Mouse (Mus musculus) layer of hippocampus, adult 18-20 months (tissue): Measurements from ENCODE around the gene Serpinb1a. TPM values are rescaled to one million over a fixed set of nuclear protein-coding genes. Genes with fewer than 3 reads are reported as not detected.
A peak's percentile ranks its signal among the peaks of the same experiment; 100 is the strongest.
"Not testable (repeated sequence)": the region's sequence is repeated elsewhere in the genome, so short reads cannot be mapped to it uniquely, and the experiment has no call there.

Source experiments
- DNase-seq, 2 experiments: peaks; one replicate each; pipeline ENCODE4 v3.0.0; 2022; ENCODE audit warnings: low spot score in 2 of 2
- long read RNA-seq: library from polyadenylated mRNA; stranded (forward); transcript quantifications from one replicate; pipeline ENCODE4 v2.0.0, GENCODE M21; 2021
- total RNA-seq, 2 experiments: library from RNA; stranded (reverse); gene quantifications; 2 replicates each; pipeline ENCODE4 v1.2.3; 2021

The Serpinb1a gene
- 1 to 10 TPM; 6.6 to 7.0 TPM for total RNA-seq
- long read RNA-seq, transcript Serpinb1a-201 (7 exons, 1,918 nt): major isoform, 6 of 6 reads
- long read RNA-seq, partial matches to known transcripts: 0 of 6 reads
- long read RNA-seq, other reads (novel, unspliced or antisense): 0 of 6 reads

GRCm38 (mm10) chr13:32850668-32851404 is at the start of gene Serpinb1a:
Gene Serpinb1a (minus strand): TSS chr13:32851185.
- no peak for DNase-seq

- peak in 1 of 2 experiments; percentile 51 for DNase-seq
These were observed 49.7 kb upstream of the Serpinb1a start for GRCm38 (mm10) chr13:32900639-32901038.

GRCm38 (mm10) chr13:32899114-32899513 is 48.1 kb upstream of the Serpinb1a start:
- not testable (repeated sequence) for DNase-seq

DNA sequence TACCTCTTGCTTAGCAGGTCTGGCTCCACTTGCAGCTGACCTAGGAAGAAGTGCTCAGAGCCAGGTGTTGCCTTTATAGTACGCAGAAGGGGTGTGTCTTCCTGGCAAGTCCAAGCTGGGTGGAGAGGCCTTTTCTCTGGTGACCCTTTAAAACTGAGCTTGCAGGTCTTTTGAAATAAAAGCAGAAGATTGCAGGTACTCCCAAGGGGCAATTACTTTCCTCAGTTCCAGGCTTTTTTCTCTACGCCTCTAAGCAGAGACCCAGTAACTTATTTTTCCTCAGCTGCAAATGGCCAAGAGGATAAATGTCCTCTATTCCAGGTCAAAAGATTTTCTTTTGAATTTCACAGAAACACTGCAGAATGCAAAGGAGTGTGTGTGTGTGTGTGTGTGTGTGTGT is 47.1 kb upstream of the Serpinb1a start, which contains the start of gene Serpinb1c:
Gene Serpinb1c (minus strand): TSS at position 101 of the 400 bp plus-strand sequence.
- no peak for DNase-seq

DNA sequence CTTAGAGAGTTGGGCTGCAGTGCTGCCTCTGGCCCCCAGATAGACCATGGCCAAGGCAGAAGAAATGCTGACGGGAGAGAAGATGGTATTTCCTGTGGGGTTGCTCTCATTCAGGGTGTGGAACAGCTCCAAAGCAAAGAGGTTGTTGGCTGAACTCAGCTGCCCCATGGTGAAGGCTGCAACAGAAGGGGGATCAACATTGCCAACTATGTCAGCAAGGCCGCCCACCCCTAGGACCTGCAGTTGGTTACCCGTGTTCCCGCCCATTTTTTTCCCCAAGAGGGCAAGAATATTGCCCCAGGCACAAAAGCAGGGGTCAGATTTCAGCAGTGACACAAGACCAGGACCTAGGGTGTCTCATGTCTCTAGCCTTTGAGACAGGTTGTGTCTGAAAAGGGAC is 45.9 kb upstream of the Serpinb1a start:
- no peak for DNase-seq

DNA sequence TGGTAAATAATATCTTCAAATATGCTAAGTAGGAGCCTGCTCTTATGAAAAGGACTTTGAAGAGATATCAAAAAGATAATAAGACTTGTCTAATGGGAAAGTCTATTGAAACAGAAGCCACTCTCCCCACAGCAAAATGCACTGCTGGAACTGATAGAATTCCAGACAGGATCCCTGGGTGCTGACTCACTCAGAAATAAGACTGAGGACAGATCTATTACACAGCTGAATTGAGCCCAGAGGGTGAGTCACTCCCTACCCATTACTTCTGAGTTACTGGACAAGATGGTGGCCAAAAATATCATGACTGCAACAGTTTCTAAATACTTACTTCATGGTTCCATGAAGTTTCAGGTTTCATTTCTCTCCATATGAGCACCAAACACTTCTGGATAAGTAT is 33.8 kb upstream of the Serpinb1a start:
- DNase-seq: no peak

DNA sequence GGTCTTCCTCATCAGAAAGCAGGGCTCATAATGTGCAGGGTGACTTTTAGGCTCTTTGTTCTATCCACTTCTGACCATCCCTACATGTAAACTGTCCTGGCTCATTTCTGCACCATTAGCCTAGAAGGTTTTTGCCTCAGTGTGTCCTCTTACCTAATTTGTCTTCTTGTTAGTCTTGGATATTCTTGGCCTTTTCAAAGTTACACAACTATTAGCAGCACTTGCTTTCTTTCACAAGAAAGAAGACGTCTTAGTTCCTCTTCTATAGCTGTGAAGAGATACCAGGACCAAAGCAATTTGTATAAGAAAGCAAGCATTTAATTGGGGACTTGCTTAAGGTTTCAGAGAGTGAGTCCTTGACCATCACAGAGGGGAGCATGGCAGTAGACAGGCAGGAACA is 22.9 kb upstream of the Serpinb1a start:
- DNase-seq: no peak

DNA sequence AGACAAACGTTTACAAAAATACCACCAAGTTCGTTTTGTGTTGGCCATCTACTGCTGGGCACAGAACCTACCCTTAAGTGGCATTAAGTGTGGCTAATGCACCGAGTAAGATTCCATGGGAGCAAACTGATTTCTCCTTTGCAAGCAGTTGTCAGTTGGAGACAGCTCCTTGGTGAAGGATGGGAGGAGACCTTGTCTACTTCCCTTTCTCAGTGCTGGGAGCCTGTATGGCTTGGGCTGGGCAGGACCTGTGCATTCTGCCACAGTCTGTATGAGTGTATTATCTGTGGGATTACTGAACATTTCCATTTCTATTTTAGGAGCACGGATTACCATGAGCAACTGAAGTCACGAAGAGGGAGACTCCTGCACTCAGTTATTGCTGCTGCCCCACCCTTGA is 17.9 kb upstream of the Serpinb1a start:
- no peak for DNase-seq

- DNase-seq: not testable (repeated sequence)
These were observed 17.2 kb upstream of the Serpinb1a start for GRCm38 (mm10) chr13:32868233-32868632.

GRCm38 (mm10) chr13:32867030-32867429 is 16.0 kb upstream of the Serpinb1a start:
- no peak for DNase-seq

DNA sequence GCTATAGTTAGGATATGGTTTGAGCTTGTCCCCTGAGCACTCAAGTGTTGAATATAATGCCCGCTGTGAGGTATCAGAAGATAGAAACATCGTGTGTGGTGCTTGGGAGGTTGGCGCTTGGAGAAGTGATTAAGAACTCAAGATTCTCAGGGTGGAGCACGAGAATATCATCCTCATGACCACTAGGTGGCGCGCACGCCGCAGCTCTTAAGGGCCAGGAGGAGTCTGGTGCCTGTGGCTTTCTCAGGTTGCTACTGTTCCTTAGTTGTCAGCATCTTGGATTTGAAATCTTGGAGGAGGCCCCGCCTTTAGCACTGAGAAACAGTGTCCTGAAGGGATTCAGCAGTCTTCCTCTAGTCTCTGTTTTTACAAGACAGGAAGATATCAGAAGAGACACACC is 15.5 kb upstream of the Serpinb1a start:
- DNase-seq: peak; percentile 56 to 78

DNA sequence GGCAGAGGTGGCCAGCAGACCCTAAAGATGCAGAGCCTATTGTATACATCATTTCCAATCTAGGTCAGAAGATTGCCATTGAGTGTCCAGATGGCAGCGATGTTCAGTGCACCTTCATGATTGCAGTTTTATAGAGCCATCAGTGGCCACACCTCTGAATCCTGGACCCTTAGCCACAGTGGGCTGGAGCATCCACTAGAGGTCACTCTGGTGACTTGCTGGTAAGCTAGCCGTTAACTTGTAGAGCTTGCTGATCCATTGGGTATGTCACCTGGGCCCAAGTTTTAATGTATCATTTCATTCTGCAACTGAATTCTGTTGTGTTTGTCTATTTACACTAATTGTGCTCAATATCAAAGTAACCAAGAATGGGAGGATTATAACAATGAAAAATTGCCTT is 14.6 kb upstream of the Serpinb1a start:
- peak in 1 of 2 experiments; percentile 18 for DNase-seq

- DNase-seq: not testable (repeated sequence)
These were observed 13.5 kb upstream of the Serpinb1a start for GRCm38 (mm10) chr13:32864529-32864928.

DNA sequence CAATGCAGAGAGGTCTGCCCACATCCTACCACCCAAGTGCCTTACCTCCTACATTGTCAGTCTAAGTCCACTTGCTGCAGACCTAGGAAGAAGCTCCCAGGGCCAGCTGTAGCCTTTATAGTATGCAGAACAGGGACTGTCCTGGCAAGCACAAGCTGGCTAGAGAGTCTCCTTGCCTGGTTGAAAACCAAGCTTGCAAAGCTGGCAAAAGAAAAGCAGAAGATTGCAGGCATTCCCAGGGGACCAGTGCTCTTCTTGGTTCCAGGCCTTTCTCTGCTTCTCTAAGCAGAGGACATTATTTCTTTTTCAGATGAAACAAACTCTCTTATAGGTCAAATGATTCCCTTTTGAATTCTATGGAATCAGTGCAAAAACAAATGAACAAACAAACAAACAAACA is 12.5 kb upstream of the Serpinb1a start:
- no peak for DNase-seq

DNA sequence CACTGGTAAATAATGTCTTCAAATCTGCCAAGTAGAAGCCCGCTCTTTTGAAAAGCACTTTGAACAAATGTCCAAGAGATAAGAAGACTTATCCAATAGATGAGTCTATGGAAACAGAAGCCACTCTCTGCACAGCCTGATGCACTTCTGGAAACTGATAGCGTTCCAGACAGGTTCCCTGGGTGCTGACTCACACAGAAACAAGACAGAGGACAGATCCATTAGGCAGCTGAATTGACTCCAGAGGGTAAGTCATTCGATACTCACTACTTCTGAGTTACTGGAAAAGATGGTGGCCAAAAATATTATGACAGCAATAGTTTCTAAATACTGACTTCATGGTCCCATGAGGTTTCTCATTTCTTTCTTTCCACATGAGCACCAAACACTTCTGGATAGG is 9.8 kb upstream of the Serpinb1a start:
- no peak for DNase-seq

DNA sequence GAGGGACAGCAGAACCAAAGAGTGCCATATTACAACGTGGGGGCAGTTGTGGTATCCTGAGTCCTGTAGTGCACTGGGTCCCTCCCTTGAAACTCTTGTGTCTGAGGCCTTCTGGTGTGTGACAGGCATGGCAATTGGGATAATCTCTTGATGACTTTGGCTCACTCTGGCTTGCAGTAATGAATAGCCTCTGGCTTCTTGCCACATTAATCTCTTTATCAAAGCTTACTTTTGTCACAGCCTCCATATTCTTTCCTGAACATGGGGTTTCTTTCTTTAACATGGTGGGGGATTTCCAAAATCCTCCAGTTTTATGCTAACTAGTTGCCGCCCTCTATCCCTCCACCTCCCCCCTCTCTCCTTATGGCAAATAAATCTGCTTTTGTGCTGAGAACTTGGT is 2.1 kb upstream of the Serpinb1a start:
- no peak for DNase-seq

DNA sequence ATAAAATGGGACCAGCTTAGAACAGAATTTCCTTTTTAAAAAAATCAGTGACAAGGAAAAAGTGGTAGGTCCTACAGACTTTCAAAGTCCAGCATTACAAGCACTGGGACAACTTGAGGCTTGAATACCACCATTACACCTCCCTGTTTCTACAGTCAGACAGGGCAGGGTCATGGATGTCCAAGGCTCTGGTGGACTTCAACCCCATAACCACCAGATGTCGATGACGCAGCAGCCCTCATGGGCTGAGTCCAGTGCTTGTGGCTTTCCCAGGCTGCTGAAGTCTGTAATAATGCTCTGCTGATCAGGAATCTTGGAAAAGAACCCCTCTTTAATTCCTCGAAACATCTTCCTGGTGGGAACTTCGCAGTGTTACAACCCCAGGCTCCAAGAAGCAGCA is 1.6 kb upstream of the Serpinb1a start:
- DNase-seq: no peak

GRCm38 (mm10) chr13:32851967-32852366 is 982 bp upstream of the Serpinb1a start:
- DNase-seq: peak in 1 of 2 experiments; percentile 62

- DNase-seq: no peak
These were observed 829 bp downstream of the Serpinb1a start for GRCm38 (mm10) chr13:32850156-32850555.

- DNase-seq: no peak
These were observed 1.4 kb downstream of the Serpinb1a start for GRCm38 (mm10) chr13:32849531-32850123.

- DNase-seq: no peak
These were observed 1.9 kb downstream of the Serpinb1a start for GRCm38 (mm10) chr13:32849092-32849491.

DNA sequence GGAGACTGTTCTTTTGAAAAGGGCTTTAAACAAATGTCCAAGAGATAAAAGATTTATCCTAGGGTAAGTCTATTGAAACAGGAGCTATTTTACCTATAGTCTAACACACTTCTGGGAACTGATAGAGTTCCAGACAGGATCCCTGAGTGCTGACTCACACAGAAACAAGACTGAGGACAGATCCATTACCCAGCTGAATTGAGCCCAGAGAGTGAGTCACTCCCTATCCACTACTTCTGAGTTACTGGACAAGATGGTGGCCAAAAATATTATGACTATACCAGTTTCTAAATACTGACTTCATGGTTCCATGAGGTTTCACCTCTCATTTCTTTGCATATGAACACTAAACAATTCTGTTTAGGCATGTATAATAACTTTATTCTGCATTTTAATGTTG is 4.8 kb downstream of the Serpinb1a start:
- no peak for DNase-seq

- DNase-seq: no peak
These were observed 9.6 kb downstream of the Serpinb1a start for GRCm38 (mm10) chr13:32841349-32841748.
